Mouse (Mus musculus) liver, embryonic 14.5 days (tissue): ENCODE data around the gene A430089I19Rik.
"Not testable (repeated sequence)": the region's sequence is repeated elsewhere in the genome, so short reads cannot be mapped to it uniquely, and the experiment has no call there.

Experiments
- CTCF ChIP-seq: IDR thresholded peaks from 2 replicates; pipeline ENCODE4 v1.5.1; 2016; ENCODE audit warnings: antibody characterized with exemption, low read depth, control low read depth
- EP300 ChIP-seq: IDR thresholded peaks from 2 replicates; pipeline ENCODE4 v1.6.1; 2016; ENCODE audit warnings: antibody characterized with exemption, low read depth

- not testable (repeated sequence) for TF ChIP-seq EP300, CTCF
These were observed at the start of gene A430089I19Rik for GRCm38 (mm10) chr5:94306696-94307095.
